Mouse (Mus musculus) brain, embryonic 14.5 days (tissue): ENCODE measurements around the gene Ccdc6.

Source experiments
- CTCF ChIP-seq: fragments of 200-500 bp; IDR thresholded peaks from 2 replicates; pipeline ENCODE4 v1.5.1; 2012; ENCODE audit warnings: inconsistent platforms, mild to moderate bottlenecking, moderate library complexity, borderline replicate concordance; ENCODE audit not compliant: insufficient read depth, insufficient read length; ENCODE audit errors: extremely low read depth
- POLR2A ChIP-seq: fragments of 200-500 bp; IDR thresholded peaks from 2 replicates; pipeline ENCODE4 v1.6.1; 2012; ENCODE audit warnings: mild to moderate bottlenecking, inconsistent platforms, borderline replicate concordance; ENCODE audit not compliant: poor library complexity, insufficient read depth, insufficient read length, severe bottlenecking; ENCODE audit errors: extremely low read depth

- TF ChIP-seq CTCF (peak; percentile 72), POLR2A (no peak)
These were observed 76.4 kb downstream of the Ccdc6 start for GRCm38 (mm10) chr10:70173314-70173713.
